Comparison of ENCODE assay signal across 18 mouse cellular contexts in the genomic region with DNA sequence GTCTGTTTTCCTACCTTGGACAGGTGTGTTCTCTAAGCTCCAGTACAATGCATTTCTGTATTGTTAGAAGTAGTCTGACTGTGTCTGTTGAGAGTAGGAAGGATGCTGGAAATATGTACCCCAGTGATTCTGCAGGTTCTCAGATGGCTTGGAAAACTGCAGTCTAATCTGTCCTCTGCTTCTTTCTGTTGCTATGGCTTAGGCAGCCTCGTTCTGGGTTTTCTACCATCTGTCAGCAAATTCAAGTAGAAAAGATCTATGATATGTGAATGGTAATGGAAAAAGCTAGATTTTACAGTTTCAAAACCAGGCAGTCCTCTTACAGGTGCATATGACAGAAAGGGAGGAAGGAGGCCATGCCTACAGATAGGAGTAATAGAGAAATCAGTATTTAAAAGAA.
DNase-seq lines count a peak whose midpoint lies in the region; ATAC-seq lines count a peak whose summit lies in the region.
"Had no signal": no experiment of that assay in that cellular context is flagged by ENCODE, and none has a peak within 500 bp of the region (broad histone marks: within the 10 kb centered on the region; RNA-seq: fewer than 3 reads in every experiment).

No protein-coding gene starts in this region.

- H3K27me3 ChIP-seq in forebrain, embryonic 12.5 days: no peaks in the 10 kb centered on the region
- H3K27me3 ChIP-seq: limb, embryonic 13.5 days; liver, embryonic 15.5 days; neural tube, embryonic 15.5 days had no signal

- H3K4me3 ChIP-seq in forebrain, embryonic 12.5 days (replicated peaks): no peak overlapping the region
- H3K4me3 ChIP-seq: embryonic facial prominence, embryonic 10.5 days; limb, embryonic 13.5 days; liver, embryonic 15.5 days; neural tube, embryonic 15.5 days had no signal

- DNase-seq in brain, adult 2 months (ENCODE audit: low read depth, low spot score): peak; percentile 77
- DNase-seq in brain, embryonic 18.5 days (ENCODE audit: low read depth, low spot score): peak; percentile 24
- DNase-seq in layer of hippocampus, adult 9-10 months (ENCODE audit: low spot score): peak; percentile 42
- DNase-seq in right cerebral cortex, postnatal 10 days (ENCODE audit: low spot score in 2 of 2): peak; percentile 71 to 88
- no peak for DNase-seq in adipocyte (ENCODE audit: low spot score)
- DNase-seq in embryo, embryonic 9.5 days (ENCODE audit: extremely low spot score): no peak
- DNase-seq: adrenal gland, adult 2 months; cerebellum, adult 9-10 months; kidney, adult 11 months; kidney, postnatal 4 days; lung, postnatal 14 days had no signal

- H3K27ac ChIP-seq in forebrain, embryonic 12.5 days: no peak overlapping the region
- H3K27ac ChIP-seq: embryonic facial prominence, embryonic 10.5 days; hindbrain, embryonic 14.5 days; limb, embryonic 13.5 days; liver, embryonic 15.5 days; neural tube, embryonic 15.5 days had no signal

- H3K36me3 ChIP-seq in forebrain, embryonic 12.5 days (replicated peaks): no peaks in the 10 kb centered on the region
- H3K36me3 ChIP-seq: embryonic facial prominence, embryonic 10.5 days; G1E; limb, embryonic 13.5 days; liver, embryonic 15.5 days; neural tube, embryonic 15.5 days had no signal

- no peak for ATAC-seq in forebrain, embryonic 12.5 days (ENCODE audit: low FRiP score)

- no peak overlapping the region for H3K9ac ChIP-seq in forebrain, embryonic 12.5 days
- H3K9ac ChIP-seq: hindbrain, embryonic 14.5 days; limb, embryonic 13.5 days; liver, embryonic 15.5 days; neural tube, embryonic 15.5 days had no signal

- H3K4me1 ChIP-seq in forebrain, embryonic 12.5 days: 0 out of 2 replicates have a peak, but pooled peaks cover 8% of the 10 kb centered on the region
- H3K4me1 ChIP-seq: limb, embryonic 13.5 days; liver, embryonic 15.5 days; neural tube, embryonic 15.5 days had no signal

- WGBS in forebrain, embryonic 12.5 days: 90% methylated on average over 1 of the region's 1 CpGs

- H3K9me3 ChIP-seq in forebrain, embryonic 12.5 days: no peaks in the 10 kb centered on the region
- H3K9me3 ChIP-seq: embryonic facial prominence, embryonic 10.5 days; G1E; limb, embryonic 13.5 days; liver, embryonic 15.5 days; neural tube, embryonic 15.5 days had no signal

- no peak overlapping the region for H3K4me2 ChIP-seq in forebrain, embryonic 12.5 days
- H3K4me2 ChIP-seq: hindbrain, embryonic 14.5 days; limb, embryonic 13.5 days; liver, embryonic 15.5 days; neural tube, embryonic 15.5 days had no signal

Comparison
In these comparisons a context has a peak if more than half of its experiments do, and no peak if none do; other contexts are left out.
1. DNase-seq: peak in brain, adult 2 months (single experiment), brain, embryonic 18.5 days (single experiment), layer of hippocampus, adult 9-10 months (single experiment) and right cerebral cortex, postnatal 10 days (2 of 2); none in adipocyte (single experiment) and embryo, embryonic 9.5 days (single experiment).